In the genomic region with DNA sequence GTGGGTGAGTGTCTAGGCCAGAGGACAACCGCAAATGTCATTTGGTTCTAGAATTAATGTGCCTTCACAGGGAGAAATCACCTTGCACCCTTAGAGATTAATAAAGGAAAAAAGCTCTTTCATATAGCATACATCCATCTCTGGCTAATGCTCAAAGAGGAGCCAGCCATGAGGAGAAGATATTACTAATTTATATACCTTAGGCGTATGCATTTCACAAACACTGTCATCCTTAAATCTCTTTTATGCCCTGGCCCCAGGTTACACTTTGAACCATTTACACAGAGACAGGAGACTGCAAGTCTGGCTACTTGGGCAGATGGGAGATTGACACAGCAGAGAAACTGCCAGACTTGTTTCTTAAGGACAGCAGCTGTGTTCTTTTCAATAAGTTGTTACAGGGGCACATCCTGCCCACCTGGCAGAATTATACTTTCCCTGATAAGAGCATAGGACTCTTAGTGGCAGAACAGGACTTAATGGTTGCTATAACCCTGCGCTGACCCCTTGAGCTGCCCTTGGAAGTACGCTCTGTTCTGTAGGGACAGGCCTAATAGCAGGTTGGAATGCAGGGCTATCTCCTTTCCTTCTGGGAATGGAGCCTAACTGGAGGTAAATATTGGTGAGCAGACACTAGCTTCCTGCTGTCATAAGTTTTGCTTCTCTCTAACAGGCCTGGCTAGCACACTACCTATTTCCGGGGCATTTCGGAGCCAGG, we compare ENCODE assay signal across 14 mouse cellular contexts. TPM values are rescaled to one million over a fixed set of nuclear protein-coding genes. Genes with fewer than 3 reads are reported as not detected.
DNase-seq lines count a peak whose midpoint lies in the region; ATAC-seq and TF ChIP-seq lines count a peak whose summit lies in the region.
"Had no signal": no experiment of that assay in that cellular context is flagged by ENCODE, and none has a peak within 500 bp of the region (broad histone marks: within the 10 kb centered on the region; RNA-seq: fewer than 3 reads in every experiment).

No protein-coding gene starts in this region.

- H3K9me3 ChIP-seq in neural tube, embryonic 12.5 days = peaks cover 2% of the 10 kb centered on the region; the same call in 1 of the 2 replicates
- no peaks in the 10 kb centered on the region; the same call in 1 of the 2 replicates for H3K9me3 ChIP-seq in neural tube, embryonic 15.5 days (replicated peaks)
- no peaks in the 10 kb centered on the region for H3K9me3 ChIP-seq in heart, embryonic 15.5 days (replicated peaks)
- no peaks in the 10 kb centered on the region for H3K9me3 ChIP-seq in stomach, postnatal 0 days (ENCODE audit: control insufficient read depth, low read length)

- no peak overlapping the region for H3K4me3 ChIP-seq in kidney, adult 2 months (ENCODE audit: insufficient read depth, low read depth, low read length)
- H3K4me3 ChIP-seq in neural tube, embryonic 12.5 days = no peak overlapping the region
- no peak overlapping the region for H3K4me3 ChIP-seq in neural tube, embryonic 15.5 days (replicated peaks)
- H3K4me3 ChIP-seq in heart, embryonic 15.5 days = no peak overlapping the region
- H3K4me3 ChIP-seq in stomach, postnatal 0 days (ENCODE audit: low read depth, low read length) = no peak overlapping the region

- H3K9ac ChIP-seq in neural tube, embryonic 12.5 days = no peak overlapping the region
- no peak overlapping the region for H3K9ac ChIP-seq in neural tube, embryonic 15.5 days (replicated peaks)
- no peak overlapping the region for H3K9ac ChIP-seq in heart, embryonic 15.5 days
- 0 out of 2 replicates have a peak overlapping the region, but pooled peaks have one; percentile 23 for H3K9ac ChIP-seq in stomach, postnatal 0 days (ENCODE audit: low read length)
- H3K9ac ChIP-seq: liver, embryonic 14.5 days had no signal

- peak; percentile 14; the same call in 1 of the 2 replicates for ATAC-seq in neural tube, embryonic 12.5 days (ENCODE audit: low FRiP score, low read depth)
- no peak for ATAC-seq in neural tube, embryonic 15.5 days (ENCODE audit: low FRiP score)
- ATAC-seq in heart, embryonic 15.5 days (replicated peaks; ENCODE audit: insufficient number of reproducible peaks, insufficient read depth, low FRiP score, low read depth) = no peak; the same call in 1 of the 2 replicates
- no peak for ATAC-seq in stomach, postnatal 0 days (ENCODE audit: low FRiP score, low TSS enrichment)

- whole genome bisulfite sequencing in kidney, adult 2 months = 72% methylated on average over 6 of the region's 6 CpGs
- 76% methylated on average over 6 of the region's 6 CpGs for WGBS in neural tube, embryonic 12.5 days
- WGBS in neural tube, embryonic 15.5 days = 73% methylated on average over 6 of the region's 6 CpGs
- WGBS in heart, embryonic 15.5 days = 57% methylated on average over 6 of the region's 6 CpGs
- 51% methylated on average over 6 of the region's 6 CpGs for WGBS in stomach, postnatal 0 days

- H3K27me3 ChIP-seq in kidney, adult 2 months (replicated peaks; ENCODE audit: control insufficient read depth, insufficient read depth, low read length) = no peaks in the 10 kb centered on the region
- no peaks in the 10 kb centered on the region for H3K27me3 ChIP-seq in neural tube, embryonic 12.5 days (replicated peaks)
- no peaks in the 10 kb centered on the region for H3K27me3 ChIP-seq in neural tube, embryonic 15.5 days (replicated peaks)
- no peaks in the 10 kb centered on the region for H3K27me3 ChIP-seq in heart, embryonic 15.5 days
- H3K27me3 ChIP-seq in stomach, postnatal 0 days (ENCODE audit: control insufficient read depth, insufficient read depth, low read length) = no peaks in the 10 kb centered on the region
- H3K27me3 ChIP-seq: CH12.LX had no signal

- H3K27ac ChIP-seq in kidney, adult 2 months (ENCODE audit: insufficient read depth, low read depth, low read length) = peak overlapping the region; percentile 44; the same call in 1 of the 2 replicates
- H3K27ac ChIP-seq in neural tube, embryonic 12.5 days = no peak overlapping the region
- no peak overlapping the region for H3K27ac ChIP-seq in neural tube, embryonic 15.5 days (replicated peaks)
- H3K27ac ChIP-seq in heart, embryonic 15.5 days = peak overlapping the region; percentile 20; the same call in 1 of the 2 replicates
- peak overlapping the region; percentile 81 for H3K27ac ChIP-seq in stomach, postnatal 0 days (replicated peaks)
- H3K27ac ChIP-seq: liver, embryonic 14.5 days had no signal

- TF ChIP-seq EP300 in stomach, postnatal 0 days (optimal IDR thresholded peaks at IDR 0.05) = no peak

- no peak overlapping the region for H3K4me2 ChIP-seq in neural tube, embryonic 12.5 days (replicated peaks)
- H3K4me2 ChIP-seq in neural tube, embryonic 15.5 days = no peak overlapping the region
- no peak overlapping the region for H3K4me2 ChIP-seq in heart, embryonic 15.5 days
- H3K4me2 ChIP-seq in stomach, postnatal 0 days (replicated peaks; ENCODE audit: low read depth) = no peak overlapping the region

- TF ChIP-seq CTCF in kidney, adult 2 months (conservative IDR thresholded peaks at IDR 0.05; ENCODE audit: insufficient read depth, insufficient read length, low read depth, low read length) = no peak
- no peak for TF ChIP-seq CTCF in stomach, postnatal 0 days (IDR thresholded peaks at IDR 0.05; ENCODE audit: low read depth)

- no peaks in the 10 kb centered on the region for H3K36me3 ChIP-seq in kidney, adult 2 months (ENCODE audit: control insufficient read depth, insufficient read depth, low read length)
- H3K36me3 ChIP-seq in neural tube, embryonic 12.5 days = no peaks in the 10 kb centered on the region
- no peaks in the 10 kb centered on the region for H3K36me3 ChIP-seq in neural tube, embryonic 15.5 days
- no peaks in the 10 kb centered on the region for H3K36me3 ChIP-seq in heart, embryonic 15.5 days
- no peaks in the 10 kb centered on the region for H3K36me3 ChIP-seq in stomach, postnatal 0 days (ENCODE audit: control insufficient read depth, insufficient read depth, low read length)

- H3K4me1 ChIP-seq in kidney, adult 2 months (ENCODE audit: control insufficient read depth, insufficient read depth, low read length) = peaks cover 16% of the 10 kb centered on the region; the same call in 1 of the 2 replicates
- no peaks in the 10 kb centered on the region for H3K4me1 ChIP-seq in neural tube, embryonic 12.5 days
- peaks cover 11% of the 10 kb centered on the region; the same call in 1 of the 2 replicates for H3K4me1 ChIP-seq in neural tube, embryonic 15.5 days
- H3K4me1 ChIP-seq in heart, embryonic 15.5 days (replicated peaks) = peaks cover 11% of the 10 kb centered on the region
- H3K4me1 ChIP-seq in stomach, postnatal 0 days (replicated peaks; ENCODE audit: control insufficient read depth, insufficient read depth) = no peaks in the 10 kb centered on the region

- TF ChIP-seq POLR2A in kidney, adult 2 months (IDR thresholded peaks at IDR 0.05; ENCODE audit: low read depth, low read length) = no peak

- no peak for DNase-seq in kidney, adult 2 months
- DNase-seq in kidney, postnatal 25 days = no peak
- DNase-seq in stomach, postnatal 0 days (ENCODE audit: low spot score) = no peak
- no peak for DNase-seq in adrenal gland, postnatal 4 days (ENCODE audit: low spot score in 2 of 2)
- DNase-seq in cerebellum, postnatal 25 days = no peak
- DNase-seq: kidney, adult 8-10 months; thymus, adult 2 months had no signal

RNA-seq across cellular contexts. Expression of a gene that starts 9.2 kb away (rescaled TPM):
- 0.07 and 0.23 TPM in 2 replicates for polyA plus RNA-seq in kidney, adult 2 months (2012; rRNA removed)
- polyA plus RNA-seq in neural tube, embryonic 12.5 days (2016; fragmentation: Nextera tagmentation; extraction: Ambion mirVana) = not detected in 2 replicates
- 0.12 TPM in 1 of 2 replicates, not detected in the other for polyA plus RNA-seq in neural tube, embryonic 15.5 days (2015; fragmentation: Nextera tagmentation; extraction: Ambion mirVana)
- polyA plus RNA-seq in heart, embryonic 15.5 days (2015; fragmentation: Nextera tagmentation; extraction: Ambion mirVana) = not detected in 2 replicates
- 32.6 and 47.0 TPM in 2 replicates for polyA plus RNA-seq in stomach, postnatal 0 days (2015; fragmentation: Nextera tagmentation; extraction: Ambion mirVana)
- total RNA-seq in adrenal gland, postnatal 4 days (2021) = not detected
- total RNA-seq: CH12.LX; common myeloid progenitor, adult 5-6 weeks; left cerebral cortex, adult 18-20 months had no signal
- polyA plus RNA-seq: liver, embryonic 14.5 days had no signal

RNA-seq across cellular contexts. Expression of a gene that starts 37.6 kb away (rescaled TPM):
- polyA plus RNA-seq in kidney, adult 2 months (2012; rRNA removed) = 0.05 and 0.11 TPM in 2 replicates
- polyA plus RNA-seq in neural tube, embryonic 12.5 days (2016; fragmentation: Nextera tagmentation; extraction: Ambion mirVana) = 0.49 and 0.72 TPM in 2 replicates
- 0.31 and 0.55 TPM in 2 replicates for polyA plus RNA-seq in neural tube, embryonic 15.5 days (2015; fragmentation: Nextera tagmentation; extraction: Ambion mirVana)
- 1.9 and 2.5 TPM in 2 replicates for polyA plus RNA-seq in heart, embryonic 15.5 days (2015; fragmentation: Nextera tagmentation; extraction: Ambion mirVana)
- 0.74 and 0.79 TPM in 2 replicates for polyA plus RNA-seq in stomach, postnatal 0 days (2015; fragmentation: Nextera tagmentation; extraction: Ambion mirVana)
- under 1 TPM; 0.48 to 0.73 TPM for total RNA-seq in adrenal gland, postnatal 4 days (2021)
- total RNA-seq: CH12.LX; common myeloid progenitor, adult 5-6 weeks; left cerebral cortex, adult 18-20 months had no signal

RNA-seq across cellular contexts. Expression of a gene that starts 43.1 kb away (rescaled TPM):
- 251 and 256 TPM in 2 replicates for polyA plus RNA-seq in kidney, adult 2 months (2012; rRNA removed)
- polyA plus RNA-seq in neural tube, embryonic 12.5 days (2016; fragmentation: Nextera tagmentation; extraction: Ambion mirVana) = 2.7 and 4.6 TPM in 2 replicates
- polyA plus RNA-seq in neural tube, embryonic 15.5 days (2015; fragmentation: Nextera tagmentation; extraction: Ambion mirVana) = 3.2 and 6.4 TPM in 2 replicates
- 27.4 and 59.6 TPM in 2 replicates for polyA plus RNA-seq in heart, embryonic 15.5 days (2015; fragmentation: Nextera tagmentation; extraction: Ambion mirVana)
- polyA plus RNA-seq in stomach, postnatal 0 days (2015; fragmentation: Nextera tagmentation; extraction: Ambion mirVana) = 134 and 155 TPM in 2 replicates
- total RNA-seq in adrenal gland, postnatal 4 days (2021) = 1,000 to 10,000 TPM; 4,514 to 5,007 TPM
- total RNA-seq: CH12.LX; common myeloid progenitor, adult 5-6 weeks had no signal

Comparison
In these comparisons a context has a peak if more than half of its experiments do, and no peak if none do; other contexts are left out.
1. H3K27ac ChIP-seq: peak in kidney, adult 2 months (single experiment), heart, embryonic 15.5 days (single experiment) and stomach, postnatal 0 days (single experiment); none in neural tube, embryonic 12.5 days (single experiment) and neural tube, embryonic 15.5 days (single experiment).
2. RNA of a gene that starts 9.2 kb away (polyA plus RNA-seq): 32.6 to 47.0 TPM in stomach, postnatal 0 days; 0.07 to 0.23 TPM in kidney, adult 2 months, 0.12 TPM in neural tube, embryonic 15.5 days, not detected in neural tube, embryonic 12.5 days and not detected in heart, embryonic 15.5 days; every median in the first group is over 10 times any median in the second.